ENCODE assay signal across 18 mouse cellular contexts in the genomic region with DNA sequence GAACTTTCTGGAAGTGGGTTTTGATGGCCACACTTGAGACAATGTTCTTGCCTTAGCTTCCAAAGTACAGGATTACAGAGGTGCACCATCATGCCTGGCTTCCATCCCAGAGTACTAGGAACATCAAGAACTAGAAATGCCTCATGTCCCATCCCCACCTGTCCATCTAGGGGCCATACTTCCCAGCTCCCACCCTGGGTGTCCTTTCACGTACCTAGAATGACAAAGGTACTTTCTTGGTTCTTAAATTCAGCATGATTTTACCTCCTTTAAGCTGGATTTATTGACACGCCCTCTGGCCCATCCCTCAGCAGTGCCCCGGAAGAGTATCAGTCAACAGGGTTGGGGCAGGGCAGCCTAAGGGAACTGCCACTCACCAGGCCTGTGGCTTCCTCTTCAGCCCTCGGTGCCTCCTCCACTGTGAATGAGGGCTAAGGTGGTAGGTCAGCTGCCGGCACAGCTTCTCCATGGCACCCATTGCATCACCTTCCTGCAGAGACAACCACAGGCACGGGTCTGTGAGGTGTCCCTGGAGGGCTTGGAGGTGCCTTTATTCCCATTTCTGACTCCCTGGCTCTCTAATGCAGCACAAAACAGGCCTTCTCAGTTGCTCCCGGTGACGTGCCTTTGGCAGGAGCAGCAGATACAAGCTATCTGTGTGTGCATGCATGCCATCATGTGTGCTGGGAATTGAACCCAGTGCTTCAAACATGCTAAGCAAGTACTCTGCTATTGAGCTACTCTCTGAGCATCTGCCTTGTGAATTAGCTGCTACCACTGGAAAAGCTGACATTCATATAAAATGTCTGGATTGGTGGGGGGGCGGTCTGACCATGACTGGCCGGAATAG. TPM values are rescaled to one million over a fixed set of nuclear protein-coding genes. Genes with fewer than 3 reads are reported as not detected.
A peak's percentile ranks its signal among the peaks of the same experiment; 100 is the strongest.
DNase-seq lines count a peak whose midpoint lies in the region; ATAC-seq lines count a peak whose summit lies in the region.
"Had no signal": no experiment of that assay in that cellular context is flagged by ENCODE, and none has a peak within 500 bp of the region (broad histone marks: within the 10 kb centered on the region; RNA-seq: fewer than 3 reads in every experiment).

No protein-coding gene starts in this region.

- H3K36me3 ChIP-seq in embryonic facial prominence, embryonic 15.5 days: peaks cover 55% of the 10 kb centered on the region
- H3K36me3 ChIP-seq in embryonic facial prominence, embryonic 10.5 days (replicated peaks): peaks cover 78% of the 10 kb centered on the region
- peaks cover 22% of the 10 kb centered on the region for H3K36me3 ChIP-seq in splenic B cell, adult 2 months (ENCODE audit: control insufficient read depth, insufficient read depth, low read length, poor library complexity, severe bottlenecking)

- no peak overlapping the region for H3K4me3 ChIP-seq in embryonic facial prominence, embryonic 15.5 days (replicated peaks)
- H3K4me3 ChIP-seq in embryonic facial prominence, embryonic 10.5 days: no peak overlapping the region
- H3K4me3 ChIP-seq: erythroblast, embryonic 14.5 days; heart, adult 2 months had no signal

- H3K27me3 ChIP-seq in embryonic facial prominence, embryonic 15.5 days: no peaks in the 10 kb centered on the region
- H3K27me3 ChIP-seq in embryonic facial prominence, embryonic 10.5 days (replicated peaks; ENCODE audit: low read depth, poor library complexity, severe bottlenecking): no peaks in the 10 kb centered on the region
- H3K27me3 ChIP-seq in splenic B cell, adult 2 months (ENCODE audit: control insufficient read depth, insufficient read depth, low read length, poor library complexity, severe bottlenecking): no peaks in the 10 kb centered on the region

- ATAC-seq in embryonic facial prominence, embryonic 15.5 days (ENCODE audit: insufficient number of reproducible peaks, low FRiP score, low TSS enrichment, low read depth): no peak
- ATAC-seq: midbrain, embryonic 16.5 days had no signal

- no peaks in the 10 kb centered on the region for H3K9me3 ChIP-seq in embryonic facial prominence, embryonic 15.5 days (replicated peaks)
- H3K9me3 ChIP-seq in embryonic facial prominence, embryonic 10.5 days: no peaks in the 10 kb centered on the region

- peaks cover 34% of the 10 kb centered on the region for H3K4me1 ChIP-seq in embryonic facial prominence, embryonic 15.5 days
- H3K4me1 ChIP-seq in embryonic facial prominence, embryonic 10.5 days: peaks cover 38% of the 10 kb centered on the region

- no peak overlapping the region for H3K4me2 ChIP-seq in embryonic facial prominence, embryonic 15.5 days (replicated peaks)

- H3K27ac ChIP-seq in embryonic facial prominence, embryonic 15.5 days (replicated peaks): 0 out of 2 replicates have a peak overlapping the region, but pooled peaks have one; percentile 28
- H3K27ac ChIP-seq in embryonic facial prominence, embryonic 10.5 days (replicated peaks): no peak overlapping the region
- H3K27ac ChIP-seq: heart, adult 2 months; liver, embryonic 14.5 days had no signal

- H3K9ac ChIP-seq in embryonic facial prominence, embryonic 15.5 days: no peak overlapping the region
- H3K9ac ChIP-seq: liver, embryonic 14.5 days had no signal

- WGBS in embryonic facial prominence, embryonic 15.5 days: 74% methylated on average over 10 of the region's 10 CpGs
- WGBS in embryonic facial prominence, embryonic 10.5 days: 80% methylated on average over 10 of the region's 10 CpGs

- no peak for DNase-seq in embryonic facial prominence, embryonic 10.5 days (ENCODE audit: low spot score)
- peak; percentile 7 to 21 for DNase-seq in spleen, postnatal 36 days (ENCODE audit: low spot score in 2 of 2)
- no peak for DNase-seq in spleen, postnatal 10 days (ENCODE audit: low spot score in 2 of 2)
- peak; percentile 48 to 53 for DNase-seq in lung, postnatal 4 days
- DNase-seq in splenic B cell, adult 2 months (ENCODE audit: low read depth, low spot score): peak; percentile 25
- no peak for DNase-seq in layer of hippocampus, postnatal 25 days (ENCODE audit: extremely low spot score in 1 of 2, low spot score in 1 of 2)
- DNase-seq in frontal cortex, adult 2 months (ENCODE audit: extremely low spot score in 1 of 2, low spot score in 1 of 2): no peak
- DNase-seq: adrenal gland, postnatal 10 days; B cell, adult 2 months; cerebellum, postnatal 10 days; heart, adult 2 months; kidney, adult 11 months; kidney, postnatal 4 days; thymus, postnatal 14 days had no signal

RNA-seq across cellular contexts. Expression of gene Trpv2, which starts 34.8 kb away (rescaled TPM):
- polyA plus RNA-seq in embryonic facial prominence, embryonic 15.5 days (2015; fragmentation: Nextera tagmentation; extraction: Ambion mirVana): 5.3 and 6.4 TPM in 2 replicates
- 2.6 and 3.8 TPM in 2 replicates for polyA plus RNA-seq in embryonic facial prominence, embryonic 10.5 days (2016; fragmentation: Nextera tagmentation; extraction: Ambion mirVana)
- total RNA-seq in layer of hippocampus, postnatal 25 days (2021): 10 to 100 TPM; 14.3 to 16.0 TPM
- 16.8 TPM in 2 replicates for polyA plus RNA-seq in frontal cortex, adult 2 months (2012; rRNA removed)

RNA-seq across cellular contexts. Expression of gene Lrrc75a, which starts 39.3 kb away (rescaled TPM):
- polyA plus RNA-seq in embryonic facial prominence, embryonic 15.5 days (2015; fragmentation: Nextera tagmentation; extraction: Ambion mirVana): 16.2 and 16.3 TPM in 2 replicates
- 11.2 and 12.9 TPM in 2 replicates for polyA plus RNA-seq in embryonic facial prominence, embryonic 10.5 days (2016; fragmentation: Nextera tagmentation; extraction: Ambion mirVana)
- 1 to 10 TPM; 8.1 to 9.9 TPM for total RNA-seq in layer of hippocampus, postnatal 25 days (2021)
- 19.9 and 23.7 TPM in 2 replicates for polyA plus RNA-seq in frontal cortex, adult 2 months (2012; rRNA removed)

RNA-seq across cellular contexts. Expression of gene Mmgt2, which starts 39.4 kb away (rescaled TPM):
- 51.4 and 52.4 TPM in 2 replicates for polyA plus RNA-seq in embryonic facial prominence, embryonic 15.5 days (2015; fragmentation: Nextera tagmentation; extraction: Ambion mirVana)
- polyA plus RNA-seq in embryonic facial prominence, embryonic 10.5 days (2016; fragmentation: Nextera tagmentation; extraction: Ambion mirVana): 41.9 and 44.2 TPM in 2 replicates
- 10 to 100 TPM; 16.5 to 17.9 TPM for total RNA-seq in layer of hippocampus, postnatal 25 days (2021)
- polyA plus RNA-seq in frontal cortex, adult 2 months (2012; rRNA removed): 44.4 TPM in 2 replicates

RNA-seq across cellular contexts. Expression of gene Ubb, which starts 58.1 kb away (rescaled TPM):
- polyA plus RNA-seq in embryonic facial prominence, embryonic 15.5 days (2015; fragmentation: Nextera tagmentation; extraction: Ambion mirVana): 3,288 and 3,376 TPM in 2 replicates
- polyA plus RNA-seq in embryonic facial prominence, embryonic 10.5 days (2016; fragmentation: Nextera tagmentation; extraction: Ambion mirVana): 3,487 and 3,558 TPM in 2 replicates
- total RNA-seq in layer of hippocampus, postnatal 25 days (2021): 1,000 to 10,000 TPM; 1,687 to 1,997 TPM
- polyA plus RNA-seq in frontal cortex, adult 2 months (2012; rRNA removed): 3,321 and 3,429 TPM in 2 replicates

Comparison
In these comparisons a context has a peak if more than half of its experiments do, and no peak if none do; other contexts are left out.
1. DNase-seq: peak in spleen, postnatal 36 days (2 of 2), lung, postnatal 4 days (2 of 2) and splenic B cell, adult 2 months (single experiment); none in embryonic facial prominence, embryonic 10.5 days (single experiment), spleen, postnatal 10 days (0 of 2), layer of hippocampus, postnatal 25 days (0 of 2) and frontal cortex, adult 2 months (0 of 2).